Mouse (Mus musculus) embryonic facial prominence, embryonic 13.5 days (tissue): Measurements from ENCODE around the gene Slc12a1. TPM values are rescaled to one million over a fixed set of nuclear protein-coding genes. Genes with fewer than 3 reads are reported as not detected.

Experiments
- ATAC-seq: fragments of 200-750 bp; cut with Nextera tagmentation; 2 replicates; pipeline ENCODE4 v1.8.0; 2017; ENCODE audit warnings: low read depth; ENCODE audit not compliant: insufficient number of reproducible peaks, insufficient read depth, low FRiP score, low TSS enrichment
- H3K27ac ChIP-seq: fragments of 300-500 bp; sonication (generic); 2 replicates; pipeline ENCODE4 v1.5.1; 2015; ENCODE audit warnings: moderate library complexity, mild to moderate bottlenecking, inconsistent platforms
- H3K27me3 ChIP-seq: fragments of 300-500 bp; sonication (generic); 2 replicates; pipeline ENCODE4 v1.6.1; 2015; ENCODE audit warnings: mild to moderate bottlenecking, inconsistent platforms
- H3K36me3 ChIP-seq: fragments of 300-500 bp; sonication (generic); 2 replicates; pipeline ENCODE4 v1.6.1; 2015; ENCODE audit warnings: mild to moderate bottlenecking, inconsistent platforms
- H3K4me1 ChIP-seq: fragments of 300-500 bp; sonication (generic); 2 replicates; pipeline ENCODE4 v1.6.1; 2015; ENCODE audit warnings: inconsistent platforms
- H3K4me2 ChIP-seq: fragments of 300-500 bp; sonication (generic); 2 replicates; pipeline ENCODE4 v1.6.1; 2015; ENCODE audit warnings: moderate library complexity, mild to moderate bottlenecking, inconsistent platforms
- H3K4me3 ChIP-seq: fragments of 300-500 bp; sonication (generic); 2 replicates; pipeline ENCODE4 v1.5.1; 2015; ENCODE audit warnings: mild to moderate bottlenecking, inconsistent platforms
- H3K9ac ChIP-seq: fragments of 300-500 bp; sonication (generic); 2 replicates; pipeline ENCODE4 v1.6.1; 2015; ENCODE audit warnings: mild to moderate bottlenecking, inconsistent platforms
- H3K9me3 ChIP-seq: fragments of 300-500 bp; sonication (generic); 2 replicates; pipeline ENCODE4 v1.6.1; 2016; ENCODE audit warnings: inconsistent platforms
- WGBS: fragments of 180-500 bp; shearing (Covaris S2); methylation state at CpG from one replicate; pipeline ENCODE4 v1.1.7; 2015; ENCODE audit warnings: mixed read lengths; 5-methylcytosine and 5-hydroxymethylcytosine counted together
- polyA plus RNA-seq: library from polyadenylated mRNA; unstranded; fragments of >200 nt; fragmentation: Nextera tagmentation; extraction: Ambion mirVana; gene quantifications from 2 replicates; pipeline ENCODE4 v1.2.1, GENCODE M21; 2015

Gene Slc12a1
- polyA plus RNA-seq, 1 experiment from 2014 or later = 0.07 TPM

DNA sequence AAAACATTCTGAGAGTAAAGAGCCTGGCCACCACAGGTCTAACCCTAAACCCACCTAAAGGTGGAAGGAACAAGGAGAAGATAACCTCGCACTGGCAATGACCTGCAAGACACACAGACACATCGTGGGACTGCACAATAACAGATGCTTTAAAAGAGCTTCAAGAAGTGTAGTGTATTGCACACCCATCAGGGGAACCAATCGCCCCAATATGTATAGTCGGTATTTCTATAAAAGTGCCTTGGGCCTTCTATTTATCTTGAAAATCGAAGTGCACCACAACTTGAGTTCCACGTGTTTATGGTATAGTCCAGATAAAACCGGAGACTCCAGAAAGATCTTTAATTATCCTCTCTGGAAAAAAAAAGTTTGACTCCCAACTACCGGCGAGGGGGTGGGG lies 94.4 kb downstream of the Slc12a1 start:
- H3K36me3 ChIP-seq = peaks cover 15% of the 10 kb centered on the region
- H3K27me3 ChIP-seq = no peaks in the 10 kb centered on the region
- H3K9me3 ChIP-seq = no peaks in the 10 kb centered on the region
- peak overlapping the region; percentile 72 for H3K4me3 ChIP-seq
- peak overlapping the region; percentile 91 for H3K9ac ChIP-seq
- peaks cover 30% of the 10 kb centered on the region for H3K4me1 ChIP-seq
- peak overlapping the region; percentile 74 for H3K4me2 ChIP-seq
- peak overlapping the region; percentile 97 for H3K27ac ChIP-seq
- no peak for ATAC-seq
- WGBS = 16% methylated on average over 9 of the region's 9 CpGs

DNA sequence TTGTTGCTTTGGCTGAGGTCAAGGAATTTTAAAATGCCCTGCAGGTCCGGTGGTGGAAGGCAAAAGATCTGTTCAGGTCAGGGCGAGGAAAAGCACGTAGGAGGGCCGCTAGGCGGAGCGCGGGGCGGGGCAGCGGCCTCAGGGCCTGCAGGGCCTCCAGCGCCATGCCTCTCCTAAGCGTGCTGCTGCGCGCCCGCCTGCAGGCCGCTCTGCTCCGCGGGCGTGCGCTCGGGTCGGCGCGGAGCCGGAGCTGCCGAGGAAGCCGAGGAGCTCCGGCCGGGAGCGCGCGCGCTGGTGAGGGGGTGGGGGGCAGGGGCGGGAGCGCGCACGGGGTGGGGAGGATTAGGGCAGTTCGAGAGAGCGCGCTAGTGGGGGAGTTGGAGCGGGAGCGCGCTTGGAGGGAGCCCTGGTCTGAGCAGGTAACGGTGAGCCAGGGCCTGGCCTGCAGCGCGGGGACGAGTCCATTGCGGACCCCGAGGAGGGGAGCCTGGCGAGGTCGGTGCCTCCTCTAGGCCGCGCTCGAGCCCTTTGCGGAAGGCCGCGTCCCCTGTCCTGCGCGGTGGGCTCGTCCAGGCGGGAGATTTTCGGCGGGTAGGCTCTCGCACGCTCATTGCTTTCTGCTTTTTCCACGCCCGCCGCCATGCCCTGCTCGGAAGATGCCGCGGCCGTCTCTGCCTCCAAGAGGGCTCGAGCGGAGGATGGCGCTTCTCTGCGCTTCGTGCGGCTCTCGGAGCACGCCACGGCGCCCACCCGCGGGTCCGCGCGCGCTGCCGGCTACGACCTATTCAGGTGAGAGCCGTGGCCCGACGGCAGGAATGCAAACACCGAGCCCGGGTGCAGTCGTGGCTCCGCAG lies 95.0 kb downstream of the Slc12a1 start, which contains the start of gene Dut:
Gene Dut, plus strand, starts transcription at position 83 of the 854 bp plus-strand sequence.
- ATAC-seq = peak; percentile 99
- under 1% methylated on average over 96 of the region's 96 CpGs for WGBS
- Histone ChIP-seq H3K4me3 (peak within 1 kb of the TSS; percentile 72), H3K27ac (peak within 1 kb of the TSS; percentile 97), H3K36me3 (peaks cover 22% of the 10 kb centered on the region), H3K4me1 (peaks cover 30% of the 10 kb centered on the region), H3K27me3 (no peaks in the 10 kb centered on the region), H3K9ac (peak within 1 kb of the TSS; percentile 91), H3K9me3 (no peaks in the 10 kb centered on the region), H3K4me2 (peak within 1 kb of the TSS; percentile 74)

- Histone ChIP-seq H3K27me3 (no peaks in the 10 kb centered on the region), H3K9me3 (no peaks in the 10 kb centered on the region), H3K4me1 (peaks cover 30% of the 10 kb centered on the region), H3K4me3 (peak overlapping the region; percentile 72), H3K36me3 (peaks cover 26% of the 10 kb centered on the region), H3K4me2 (peak overlapping the region; percentile 74), H3K9ac (peak overlapping the region; percentile 91), H3K27ac (peak overlapping the region; percentile 97)
- WGBS = under 1% methylated on average over 9 of the region's 9 CpGs
- peak; percentile 8 for ATAC-seq
These were observed 95.6 kb downstream of the Slc12a1 start for GRCm38 (mm10) chr2:125247962-125248235.

- peaks cover 29% of the 10 kb centered on the region for H3K36me3 ChIP-seq
- H3K4me2 ChIP-seq = peak overlapping the region; percentile 74
- no peaks in the 10 kb centered on the region for H3K9me3 ChIP-seq
- H3K4me3 ChIP-seq = peak overlapping the region; percentile 72
- no peaks in the 10 kb centered on the region for H3K27me3 ChIP-seq
- H3K9ac ChIP-seq = peak overlapping the region; percentile 91
- ATAC-seq = no peak
- peaks cover 30% of the 10 kb centered on the region for H3K4me1 ChIP-seq
- peak overlapping the region; percentile 97 for H3K27ac ChIP-seq
- under 1% methylated on average over 8 of the region's 8 CpGs for WGBS
These were observed 96.0 kb downstream of the Slc12a1 start for GRCm38 (mm10) chr2:125248256-125248655.

DNA sequence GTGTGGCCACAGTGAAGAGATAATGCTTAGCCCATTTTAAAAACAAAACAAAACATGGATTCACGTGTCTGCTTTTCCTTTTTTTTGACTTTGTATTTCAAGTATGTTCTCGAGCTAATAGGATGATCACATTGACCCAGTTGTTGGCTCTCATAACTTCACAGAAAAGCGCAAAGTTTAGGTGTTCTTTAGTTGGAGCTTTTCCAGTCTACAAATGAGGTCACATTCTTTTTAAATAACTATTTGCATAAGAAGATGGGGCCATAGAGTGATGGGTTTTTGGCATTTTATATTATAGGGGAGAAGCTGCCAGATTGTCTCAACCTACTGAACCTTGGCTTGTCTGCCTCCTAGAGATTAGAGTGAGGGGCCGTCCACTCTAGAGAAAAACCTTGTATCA lies 97.0 kb downstream of the Slc12a1 start:
- peaks cover 40% of the 10 kb centered on the region for H3K36me3 ChIP-seq
- H3K9me3 ChIP-seq = 0 out of 2 replicates have a peak, but pooled peaks cover 2% of the 10 kb centered on the region
- peaks cover 30% of the 10 kb centered on the region for H3K4me1 ChIP-seq
- H3K27me3 ChIP-seq = no peaks in the 10 kb centered on the region
- ATAC-seq = no peak
- H3K4me3 ChIP-seq = peak overlapping the region; percentile 72; the same call in 1 of the 2 replicates
- 77% methylated on average over 4 of the region's 4 CpGs for WGBS
- H3K4me2 ChIP-seq = peak overlapping the region; percentile 74
- H3K9ac ChIP-seq = no peak overlapping the region
- H3K27ac ChIP-seq = no peak overlapping the region

DNA sequence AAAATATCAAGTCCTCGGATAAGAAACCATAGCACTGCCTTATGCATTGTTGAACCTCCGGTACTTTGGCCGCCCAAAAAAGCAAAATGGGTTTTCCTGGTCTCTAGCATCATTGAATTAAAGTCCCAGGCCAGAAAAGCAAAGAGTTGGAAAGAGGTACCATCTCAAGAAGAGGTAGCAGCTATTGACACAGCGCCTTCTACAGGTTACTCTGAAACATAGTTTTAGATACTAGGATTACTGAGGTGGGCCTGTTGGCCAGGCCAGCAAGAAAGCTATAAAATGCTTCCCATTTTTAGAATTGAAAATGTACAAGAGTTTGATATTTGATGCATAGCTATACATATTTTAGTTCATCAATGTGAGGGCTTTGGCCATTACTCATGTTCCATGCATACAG lies 97.6 kb downstream of the Slc12a1 start:
- no peaks in the 10 kb centered on the region for H3K27me3 ChIP-seq
- H3K9me3 ChIP-seq = 0 out of 2 replicates have a peak, but pooled peaks cover 5% of the 10 kb centered on the region
- H3K9ac ChIP-seq = no peak overlapping the region
- H3K36me3 ChIP-seq = peaks cover 44% of the 10 kb centered on the region
- no peak overlapping the region for H3K27ac ChIP-seq
- 98% methylated on average over 4 of the region's 4 CpGs for WGBS
- no peak for ATAC-seq
- H3K4me2 ChIP-seq = no peak overlapping the region
- peaks cover 30% of the 10 kb centered on the region for H3K4me1 ChIP-seq
- no peak overlapping the region for H3K4me3 ChIP-seq

- H3K4me3 ChIP-seq = no peak overlapping the region
- no peak overlapping the region for H3K27ac ChIP-seq
- no peak overlapping the region for H3K9ac ChIP-seq
- no peak overlapping the region for H3K4me2 ChIP-seq
- 85% methylated on average over 4 of the region's 4 CpGs for WGBS
- 0 out of 2 replicates have a peak, but pooled peaks cover 5% of the 10 kb centered on the region for H3K9me3 ChIP-seq
- ATAC-seq = no peak
- H3K36me3 ChIP-seq = peaks cover 62% of the 10 kb centered on the region
- no peaks in the 10 kb centered on the region for H3K27me3 ChIP-seq
- peaks cover 21% of the 10 kb centered on the region for H3K4me1 ChIP-seq
These were observed 99.5 kb downstream of the Slc12a1 start for GRCm38 (mm10) chr2:125251781-125252180.

DNA sequence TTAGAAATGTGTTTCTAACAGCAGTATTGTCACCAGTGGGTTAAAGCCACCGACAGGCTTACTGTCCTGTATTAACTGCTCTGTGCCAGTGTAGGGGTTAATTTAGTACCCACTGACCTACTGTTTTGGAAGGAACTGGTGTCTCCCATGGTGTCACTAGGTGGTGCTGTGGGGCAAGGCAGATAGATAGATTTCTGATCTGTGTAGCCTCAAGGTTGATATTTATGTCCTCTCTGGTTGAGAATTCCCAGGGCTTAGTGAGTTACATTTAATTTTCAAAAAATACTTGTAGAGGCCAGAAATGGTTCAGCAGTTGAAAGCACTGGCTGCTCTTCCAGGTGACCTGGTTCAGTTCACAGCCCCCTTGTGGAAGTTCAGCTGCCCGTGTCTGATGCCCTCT lies 100.0 kb downstream of the Slc12a1 start:
- Histone ChIP-seq H3K4me3 (no peak overlapping the region), H3K4me1 (peaks cover 21% of the 10 kb centered on the region), H3K9me3 (0 out of 2 replicates have a peak, but pooled peaks cover 5% of the 10 kb centered on the region), H3K27me3 (no peaks in the 10 kb centered on the region), H3K36me3 (peaks cover 67% of the 10 kb centered on the region), H3K9ac (no peak overlapping the region), H3K4me2 (no peak overlapping the region), H3K27ac (no peak overlapping the region)
- 59% methylated on average over 2 of the region's 2 CpGs for WGBS
- no peak for ATAC-seq

- Histone ChIP-seq H3K9me3 (0 out of 2 replicates have a peak, but pooled peaks cover 5% of the 10 kb centered on the region), H3K4me3 (no peak overlapping the region), H3K36me3 (peaks cover 78% of the 10 kb centered on the region), H3K4me2 (no peak overlapping the region), H3K27me3 (no peaks in the 10 kb centered on the region), H3K9ac (no peak overlapping the region), H3K27ac (no peak overlapping the region), H3K4me1 (peaks cover 16% of the 10 kb centered on the region)
- WGBS = 94% methylated on average over 6 of the region's 6 CpGs
- no peak for ATAC-seq
These were observed 101.4 kb downstream of the Slc12a1 start for GRCm38 (mm10) chr2:125253699-125254098.

GRCm38 (mm10) chr2:125254630-125255029 lies 102.3 kb downstream of the Slc12a1 start:
- peaks cover 81% of the 10 kb centered on the region for H3K36me3 ChIP-seq
- no peak overlapping the region for H3K4me3 ChIP-seq
- no peaks in the 10 kb centered on the region for H3K27me3 ChIP-seq
- 96% methylated on average over 3 of the region's 3 CpGs for WGBS
- H3K27ac ChIP-seq = no peak overlapping the region
- H3K9ac ChIP-seq = no peak overlapping the region
- ATAC-seq = no peak
- H3K4me2 ChIP-seq = no peak overlapping the region
- H3K4me1 ChIP-seq = peaks cover 7% of the 10 kb centered on the region; the same call in 1 of the 2 replicates
- 0 out of 2 replicates have a peak, but pooled peaks cover 5% of the 10 kb centered on the region for H3K9me3 ChIP-seq

- peaks cover 76% of the 10 kb centered on the region for H3K36me3 ChIP-seq
- no peak overlapping the region for H3K4me2 ChIP-seq
- H3K9ac ChIP-seq = no peak overlapping the region
- ATAC-seq = no peak
- H3K4me1 ChIP-seq = no peaks in the 10 kb centered on the region
- H3K27me3 ChIP-seq = no peaks in the 10 kb centered on the region
- H3K27ac ChIP-seq = no peak overlapping the region
- 0 out of 2 replicates have a peak, but pooled peaks cover 5% of the 10 kb centered on the region for H3K9me3 ChIP-seq
- WGBS = 76% methylated on average over 3 of the region's 3 CpGs
- no peak overlapping the region for H3K4me3 ChIP-seq
These were observed 103.6 kb downstream of the Slc12a1 start for GRCm38 (mm10) chr2:125255886-125256285.
